Mouse (Mus musculus): ENCODE measurements around the gene Cx3cl1. TPM values are rescaled to one million over a fixed set of nuclear protein-coding genes. Genes with fewer than 3 reads are reported as not detected.

Gene Cx3cl1
- 0.44 TPM in 1 of 2 replicates, not detected in the other for polyA plus RNA-seq (2012; ENCODE audit: insufficient read depth, low replicate concordance)

- peak within 1 kb of the TSS; percentile 89 for H3K4me3 ChIP-seq (replicated peaks)
- H3K4me1 ChIP-seq: peaks cover 52% of the 10 kb centered on the region
- TF ChIP-seq GATA1 (IDR thresholded peaks at IDR 0.05; ENCODE audit: borderline replicate concordance, low read length) (no peak), FLI1 (IDR thresholded peaks at IDR 0.05; ENCODE audit: low read length) (no peak)
- no peaks in the 10 kb centered on the region for H3K36me3 ChIP-seq (replicated peaks; ENCODE audit: low read length)
- 0 out of 2 replicates have a peak, but pooled peaks cover 5% of the 10 kb centered on the region for H3K9me3 ChIP-seq
- H3K27me3 ChIP-seq (replicated peaks): peaks cover 80% of the 10 kb centered on the region
Measured at GRCm38 (mm10) chr8:94771941-94772670, at the start of gene Cx3cl1. TSS of gene Cx3cl1 (plus strand) at chr8:94772009.

GRCm38 (mm10) chr8:94725998-94726397 is 45.8 kb upstream of the Cx3cl1 start:
- TF ChIP-seq GATA1 (IDR thresholded peaks at IDR 0.05; ENCODE audit: borderline replicate concordance, low read length): no peak
- TF ChIP-seq FLI1 (IDR thresholded peaks at IDR 0.05; ENCODE audit: low read length): no peak
- Histone ChIP-seq H3K9me3 (peaks cover 7% of the 10 kb centered on the region; the same call in 1 of the 2 replicates), H3K4me1 (peaks cover 23% of the 10 kb centered on the region), H3K36me3 (replicated peaks; ENCODE audit: low read length) (peaks cover 2% of the 10 kb centered on the region), H3K4me3 (replicated peaks) (no peak overlapping the region), H3K27me3 (replicated peaks) (peaks cover 5% of the 10 kb centered on the region)

- TF ChIP-seq FLI1 (IDR thresholded peaks at IDR 0.05; ENCODE audit: low read length) (no peak), GATA1 (IDR thresholded peaks at IDR 0.05; ENCODE audit: borderline replicate concordance, low read length) (no peak)
- Histone ChIP-seq H3K4me3 (replicated peaks) (no peak overlapping the region), H3K27me3 (replicated peaks) (no peaks in the 10 kb centered on the region), H3K36me3 (replicated peaks; ENCODE audit: low read length) (peaks cover 2% of the 10 kb centered on the region), H3K9me3 (peaks cover 7% of the 10 kb centered on the region; the same call in 1 of the 2 replicates), H3K4me1 (peaks cover 40% of the 10 kb centered on the region)
Measured at GRCm38 (mm10) chr8:94729301-94729700, 42.5 kb upstream of the Cx3cl1 start.

- no peaks in the 10 kb centered on the region; the same call in 1 of the 2 replicates for H3K9me3 ChIP-seq
- H3K4me3 ChIP-seq (replicated peaks): peak overlapping the region; percentile 65
- TF ChIP-seq FLI1 (IDR thresholded peaks at IDR 0.05; ENCODE audit: low read length) (no peak), GATA1 (IDR thresholded peaks at IDR 0.05; ENCODE audit: borderline replicate concordance, low read length) (no peak)
- peaks cover 51% of the 10 kb centered on the region for H3K4me1 ChIP-seq
- peaks cover 2% of the 10 kb centered on the region for H3K27me3 ChIP-seq (replicated peaks)
- no peaks in the 10 kb centered on the region for H3K36me3 ChIP-seq (replicated peaks; ENCODE audit: low read length)
Measured at GRCm38 (mm10) chr8:94733821-94734465, 37.9 kb upstream of the Cx3cl1 start.

DNA sequence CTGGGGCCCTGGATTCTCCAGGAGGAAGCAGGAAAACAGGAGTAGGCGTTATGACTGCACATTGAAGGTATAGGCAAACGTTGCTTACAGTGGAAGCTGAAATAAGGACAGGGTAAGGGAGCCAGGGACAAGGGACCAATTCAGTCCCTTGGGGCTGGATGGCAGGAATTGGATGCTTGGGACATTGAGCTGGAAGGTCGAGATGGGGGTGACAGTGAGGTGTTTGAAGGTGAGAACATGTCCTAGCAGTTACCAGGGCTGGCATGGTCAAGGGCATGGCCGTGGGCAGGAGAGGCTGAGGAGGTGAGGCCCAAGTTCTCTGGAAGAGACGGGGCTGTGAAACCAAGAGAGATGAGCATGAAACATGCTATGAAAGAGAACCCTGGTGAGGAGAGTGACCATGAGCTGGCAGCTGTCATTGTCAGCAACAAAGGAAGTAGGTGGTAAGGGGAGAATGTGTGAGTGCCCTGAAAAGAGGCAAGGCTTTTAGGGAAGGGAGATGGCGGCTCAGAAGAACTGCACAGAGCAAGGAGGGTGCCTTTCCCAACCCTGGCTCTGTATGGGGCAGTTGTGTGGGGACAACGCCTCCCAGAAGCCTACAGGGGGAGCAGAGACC is 37.0 kb upstream of the Cx3cl1 start:
- Histone ChIP-seq H3K4me1 (peaks cover 44% of the 10 kb centered on the region), H3K9me3 (no peaks in the 10 kb centered on the region; the same call in 1 of the 2 replicates), H3K27me3 (replicated peaks) (peaks cover 6% of the 10 kb centered on the region), H3K4me3 (replicated peaks) (peak overlapping the region; percentile 15), H3K36me3 (replicated peaks; ENCODE audit: low read length) (no peaks in the 10 kb centered on the region)
- TF ChIP-seq GATA1 (IDR thresholded peaks at IDR 0.05; ENCODE audit: borderline replicate concordance, low read length) (no peak), FLI1 (IDR thresholded peaks at IDR 0.05; ENCODE audit: low read length) (no peak)

DNA sequence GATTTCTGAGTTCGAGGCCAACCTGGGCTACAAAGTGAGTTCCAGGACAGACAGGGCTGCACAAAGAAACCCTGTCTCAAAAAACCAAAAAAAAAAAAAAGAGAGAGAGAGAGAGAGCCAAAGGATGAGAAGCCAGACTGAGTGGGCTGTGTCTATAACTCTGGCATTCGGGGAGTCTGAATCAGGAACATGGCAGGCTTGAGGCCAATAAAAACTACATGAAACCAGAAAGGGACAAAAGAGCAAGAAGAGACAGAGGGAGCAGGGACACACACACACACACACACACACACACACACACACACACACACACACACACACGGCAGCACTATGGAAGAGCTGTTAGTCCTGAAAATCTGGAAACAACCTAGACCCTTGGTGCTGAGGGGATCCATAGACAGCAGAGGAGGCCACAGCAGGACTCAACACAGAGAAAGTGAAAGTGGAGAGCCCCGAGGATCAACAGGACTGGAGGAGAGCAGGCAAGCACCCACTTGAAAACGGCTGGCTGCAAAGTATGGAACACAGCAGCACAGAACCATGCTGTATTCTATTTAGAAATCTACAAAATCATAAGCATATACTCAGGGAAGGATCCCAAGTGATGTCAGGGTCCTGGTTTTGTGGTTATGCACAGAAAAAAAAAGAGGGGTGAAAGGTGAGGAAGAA is 36.2 kb upstream of the Cx3cl1 start:
- TF ChIP-seq FLI1 (IDR thresholded peaks at IDR 0.05; ENCODE audit: low read length) (no peak), GATA1 (IDR thresholded peaks at IDR 0.05; ENCODE audit: borderline replicate concordance, low read length) (no peak)
- H3K9me3 ChIP-seq: peaks cover under 1% of the 10 kb centered on the region
- H3K36me3 ChIP-seq (replicated peaks; ENCODE audit: low read length): no peaks in the 10 kb centered on the region
- peaks cover 41% of the 10 kb centered on the region for H3K4me1 ChIP-seq
- peaks cover 6% of the 10 kb centered on the region for H3K27me3 ChIP-seq (replicated peaks)
- H3K4me3 ChIP-seq (replicated peaks): peak overlapping the region; percentile 86

GRCm38 (mm10) chr8:94739829-94740228 is 32.0 kb upstream of the Cx3cl1 start:
- no peaks in the 10 kb centered on the region for H3K36me3 ChIP-seq (replicated peaks; ENCODE audit: low read length)
- peaks cover 6% of the 10 kb centered on the region for H3K9me3 ChIP-seq
- H3K4me3 ChIP-seq (replicated peaks): no peak overlapping the region
- peaks cover 9% of the 10 kb centered on the region for H3K27me3 ChIP-seq (replicated peaks)
- TF ChIP-seq GATA1 (IDR thresholded peaks at IDR 0.05; ENCODE audit: borderline replicate concordance, low read length): no peak
- H3K4me1 ChIP-seq: peaks cover 19% of the 10 kb centered on the region

- peaks cover 6% of the 10 kb centered on the region for H3K9me3 ChIP-seq
- H3K27me3 ChIP-seq (replicated peaks): peaks cover 16% of the 10 kb centered on the region
- H3K36me3 ChIP-seq (replicated peaks; ENCODE audit: low read length): no peaks in the 10 kb centered on the region
- no peak for TF ChIP-seq FLI1 (IDR thresholded peaks at IDR 0.05; ENCODE audit: low read length)
- no peak for TF ChIP-seq GATA1 (IDR thresholded peaks at IDR 0.05; ENCODE audit: borderline replicate concordance, low read length)
- peaks cover 19% of the 10 kb centered on the region for H3K4me1 ChIP-seq
- H3K4me3 ChIP-seq (replicated peaks): no peak overlapping the region
Measured at GRCm38 (mm10) chr8:94740591-94740990, 31.2 kb upstream of the Cx3cl1 start.

GRCm38 (mm10) chr8:94741726-94742125 is 30.1 kb upstream of the Cx3cl1 start:
- no peak for TF ChIP-seq GATA1 (IDR thresholded peaks at IDR 0.05; ENCODE audit: borderline replicate concordance, low read length)
- TF ChIP-seq FLI1 (IDR thresholded peaks at IDR 0.05; ENCODE audit: low read length): no peak
- H3K9me3 ChIP-seq: peaks cover 6% of the 10 kb centered on the region
- peaks cover 9% of the 10 kb centered on the region; the same call in 1 of the 2 replicates for H3K4me1 ChIP-seq
- H3K4me3 ChIP-seq (replicated peaks): no peak overlapping the region
- H3K27me3 ChIP-seq (replicated peaks): peaks cover 27% of the 10 kb centered on the region
- no peaks in the 10 kb centered on the region for H3K36me3 ChIP-seq (replicated peaks; ENCODE audit: low read length)
